Mouse (Mus musculus) kidney, adult 2 months (tissue): ENCODE data around the gene Rsbn1l.

ENCODE experiments used
- CTCF ChIP-seq: fragments of 200-500 bp; conservative IDR thresholded peaks from 2 replicates; pipeline ENCODE4 v1.5.1; 2011; ENCODE audit warnings: low read depth, mild to moderate bottlenecking, control low read depth, low read length, moderate library complexity, mixed read lengths; ENCODE audit not compliant: insufficient read depth, insufficient read length
- POLR2A ChIP-seq: fragments of 200-500 bp; IDR thresholded peaks from one replicate; pipeline ENCODE4 v1.6.1; 2011; ENCODE audit warnings: low read depth, low read length, control low read depth

- no peak for TF ChIP-seq CTCF
- no peak for TF ChIP-seq POLR2A
These were observed 90.9 kb downstream of the Rsbn1l start for GRCm38 (mm10) chr5:20865193-20865755.
